Mouse (Mus musculus) liver, postnatal 0 days (tissue): ENCODE measurements around the gene Clps. TPM values are rescaled to one million over a fixed set of nuclear protein-coding genes. Genes with fewer than 3 reads are reported as not detected.

ENCODE experiments used
- ATAC-seq: fragments of 200-750 bp; cut with Nextera tagmentation; 2 replicates; pipeline ENCODE4 v1.8.0; 2017; ENCODE audit warnings: mild to moderate bottlenecking, moderate library complexity
- DNase-seq: peaks from one replicate; pipeline ENCODE4 v3.0.0-alpha.2; 2016
- H3K27ac ChIP-seq: fragments of 300-500 bp; sonication (generic); 2 replicates; pipeline ENCODE4 v1.5.1; 2014; ENCODE audit warnings: antibody characterized with exemption, moderate library complexity, mild to moderate bottlenecking, low read depth
- H3K27me3 ChIP-seq: fragments of 300-500 bp; sonication (generic); 2 replicates; pipeline ENCODE4 v1.6.1; 2014; ENCODE audit warnings: low read length, control low read depth, mixed read lengths; ENCODE audit not compliant: insufficient read depth
- H3K36me3 ChIP-seq: fragments of 300-500 bp; sonication (generic); replicated peaks from 2 replicates; pipeline ENCODE4 v1.6.1; 2014; ENCODE audit warnings: mild to moderate bottlenecking, control low read depth, low read length, moderate library complexity, mixed read lengths; ENCODE audit not compliant: insufficient read depth
- H3K4me1 ChIP-seq: fragments of 300-500 bp; sonication (generic); 2 replicates; pipeline ENCODE4 v1.6.1; 2014; ENCODE audit warnings: antibody characterized with exemption, mild to moderate bottlenecking, control low read depth; ENCODE audit not compliant: insufficient read depth
- H3K4me2 ChIP-seq: fragments of 300-500 bp; sonication (generic); 2 replicates; pipeline ENCODE4 v1.6.1; 2014; ENCODE audit warnings: low read depth, mild to moderate bottlenecking, low read length, moderate library complexity, mixed read lengths
- H3K4me3 ChIP-seq: fragments of 300-500 bp; sonication (generic); 2 replicates; pipeline ENCODE4 v1.5.1; 2014; ENCODE audit warnings: low read depth, low read length
- H3K9ac ChIP-seq: fragments of 300-500 bp; sonication (generic); replicated peaks from 2 replicates; pipeline ENCODE4 v1.6.1; 2014; ENCODE audit warnings: mild to moderate bottlenecking, moderate library complexity
- H3K9me3 ChIP-seq: fragments of 300-500 bp; sonication (generic); 2 replicates; pipeline ENCODE4 v1.6.1; 2016; ENCODE audit warnings: mild to moderate bottlenecking, control low read depth, low read length, mixed read lengths
- CTCF ChIP-seq: sonication (generic); IDR thresholded peaks from 2 replicates; pipeline ENCODE4 v1.5.1; 2016; ENCODE audit warnings: antibody characterized with exemption, low read depth
- EP300 ChIP-seq: IDR thresholded peaks from 2 replicates; pipeline ENCODE4 v1.6.1; 2016; ENCODE audit warnings: antibody characterized with exemption, low read depth, mild to moderate bottlenecking
- WGBS: fragments of 180-500 bp; shearing (Covaris S2); extraction: QIAGEN DNeasy Blood & Tissue Kit; methylation state at CpG from one replicate; pipeline ENCODE4 v1.1.7; 2014; ENCODE audit not compliant: insufficient replicate concordance; 5-methylcytosine and 5-hydroxymethylcytosine counted together
- polyA plus RNA-seq: library from polyadenylated mRNA; unstranded; fragments of >200 nt; fragmentation: Nextera tagmentation; extraction: Ambion mirVana; gene quantifications from 2 replicates; pipeline ENCODE4 v1.2.1, GENCODE M21; 2015

The Clps gene
- polyA plus RNA-seq, 1 experiment from 2014 or later, result 1.2 TPM

GRCm38 (mm10) chr17:28514555-28514954 is 46.0 kb downstream of the Clps start:
- DNase-seq (no peak), ATAC-seq (no peak)
- no peaks in the 10 kb centered on the region for H3K9me3 ChIP-seq
- H3K36me3 ChIP-seq, result no peaks in the 10 kb centered on the region
- H3K4me2 ChIP-seq, result peak overlapping the region; percentile 29
- no peaks in the 10 kb centered on the region for H3K27me3 ChIP-seq
- peaks cover 79% of the 10 kb centered on the region for H3K4me1 ChIP-seq
- 59% methylated on average over 5 of the region's 5 CpGs for WGBS
- H3K27ac ChIP-seq, result peak overlapping the region; percentile 98
- H3K4me3 ChIP-seq, result no peak overlapping the region
- TF ChIP-seq CTCF, result no peak
- TF ChIP-seq EP300, result 0 out of 2 replicates have a peak, but pooled peaks have one; percentile 27
- H3K9ac ChIP-seq, result no peak overlapping the region; the same call in 1 of the 2 replicates

GRCm38 (mm10) chr17:28513844-28514243 is 46.7 kb downstream of the Clps start:
- peak; percentile 53 for DNase-seq
- H3K36me3 ChIP-seq, result no peaks in the 10 kb centered on the region
- peak overlapping the region; percentile 98 for H3K27ac ChIP-seq
- H3K9me3 ChIP-seq, result no peaks in the 10 kb centered on the region
- TF ChIP-seq CTCF (no peak), EP300 (peak; percentile 81)
- WGBS, result 26% methylated on average over 7 of the region's 7 CpGs
- no peaks in the 10 kb centered on the region for H3K27me3 ChIP-seq
- peaks cover 73% of the 10 kb centered on the region for H3K4me1 ChIP-seq
- peak overlapping the region; percentile 29 for H3K4me2 ChIP-seq
- peak; percentile 6 for ATAC-seq
- H3K9ac ChIP-seq, result peak overlapping the region; percentile 41; the same call in 1 of the 2 replicates
- no peak overlapping the region for H3K4me3 ChIP-seq

GRCm38 (mm10) chr17:28513337-28513736 is 47.2 kb downstream of the Clps start:
- ATAC-seq, result peak; percentile 1; the same call in 1 of the 2 replicates
- 71% methylated on average over 1 of the region's 1 CpGs for WGBS
- Histone ChIP-seq H3K9ac (no peak overlapping the region), H3K9me3 (no peaks in the 10 kb centered on the region), H3K27ac (peak overlapping the region; percentile 98), H3K36me3 (no peaks in the 10 kb centered on the region), H3K4me3 (no peak overlapping the region), H3K27me3 (no peaks in the 10 kb centered on the region), H3K4me2 (no peak overlapping the region), H3K4me1 (peaks cover 69% of the 10 kb centered on the region)
- TF ChIP-seq EP300, result no peak
- no peak for TF ChIP-seq CTCF
- DNase-seq, result no peak

- Histone ChIP-seq H3K36me3 (no peaks in the 10 kb centered on the region), H3K4me1 (peaks cover 64% of the 10 kb centered on the region), H3K4me2 (no peak overlapping the region; the same call in 1 of the 2 replicates), H3K9ac (peak overlapping the region; percentile 28), H3K9me3 (no peaks in the 10 kb centered on the region), H3K27ac (peak overlapping the region; percentile 98), H3K27me3 (no peaks in the 10 kb centered on the region), H3K4me3 (no peak overlapping the region)
- TF ChIP-seq EP300 (peak; percentile 60), CTCF (no peak)
- WGBS, result 34% methylated on average over 6 of the region's 6 CpGs
- peak; percentile 68 for DNase-seq
- ATAC-seq, result peak; percentile 72
These were observed 47.9 kb downstream of the Clps start for GRCm38 (mm10) chr17:28512696-28513095.

GRCm38 (mm10) chr17:28511616-28512541 is 48.7 kb downstream of the Clps start:
- Histone ChIP-seq H3K4me3 (no peak overlapping the region), H3K9ac (peak overlapping the region; percentile 28), H3K36me3 (no peaks in the 10 kb centered on the region), H3K4me1 (peaks cover 56% of the 10 kb centered on the region), H3K27ac (peak overlapping the region; percentile 98), H3K9me3 (no peaks in the 10 kb centered on the region), H3K4me2 (no peak overlapping the region; the same call in 1 of the 2 replicates), H3K27me3 (no peaks in the 10 kb centered on the region)
- DNase-seq (no peak), ATAC-seq (no peak)
- no peak for TF ChIP-seq CTCF
- WGBS, result 32% methylated on average over 9 of the region's 9 CpGs
